Mouse (Mus musculus): ENCODE data around the gene Rab7.

GRCm38 (mm10) chr6:88039426-88039825, 5.6 kb downstream of the Rab7 start:
- TF ChIP-seq CTCF (IDR thresholded peaks at IDR 0.05; ENCODE audit: low read depth, low read length) (no peak), POLR2A (IDR thresholded peaks at IDR 0.05; ENCODE audit: insufficient read depth, low read length) (no peak), EP300 (IDR thresholded peaks at IDR 0.05; ENCODE audit: insufficient read depth, low read depth, low read length) (no peak)

Measured in ES-Bruce4 (cell line).